Mouse (Mus musculus) embryo, embryonic 11.5 days (tissue): ENCODE results near the gene Klhl41.
"Not testable (repeated sequence)": the region's sequence is repeated elsewhere in the genome, so short reads cannot be mapped to it uniquely, and the experiment has no call there.

ENCODE experiments used
- DNase-seq: peaks from one replicate; pipeline ENCODE4 v3.0.0-alpha.2; 2012; ENCODE audit warnings: low read depth, low spot score

Gene Klhl41

DNA sequence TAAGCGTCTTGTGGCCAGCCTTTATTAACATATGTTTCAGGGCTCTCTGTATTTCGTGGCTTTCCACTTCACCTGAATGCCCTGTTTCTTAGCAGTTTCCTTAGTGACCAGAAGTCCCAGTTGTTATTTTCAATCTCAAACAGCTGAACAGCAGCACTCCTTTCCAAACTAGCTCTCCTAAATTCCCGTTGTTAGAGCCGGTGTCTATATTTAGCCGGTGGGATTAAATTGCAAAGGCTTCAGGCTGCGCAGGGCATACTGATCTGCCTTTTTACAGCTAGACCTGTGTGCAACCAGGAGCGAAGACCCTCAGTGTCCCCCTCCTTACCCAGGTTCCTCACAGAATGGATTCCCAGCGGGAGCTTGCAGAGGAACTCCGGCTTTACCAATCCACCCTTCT lies at the start of gene Klhl41:
TSS of gene Klhl41 (plus strand) at position 268 of the 400 bp plus-strand sequence.
- DNase-seq, result no peak

DNA sequence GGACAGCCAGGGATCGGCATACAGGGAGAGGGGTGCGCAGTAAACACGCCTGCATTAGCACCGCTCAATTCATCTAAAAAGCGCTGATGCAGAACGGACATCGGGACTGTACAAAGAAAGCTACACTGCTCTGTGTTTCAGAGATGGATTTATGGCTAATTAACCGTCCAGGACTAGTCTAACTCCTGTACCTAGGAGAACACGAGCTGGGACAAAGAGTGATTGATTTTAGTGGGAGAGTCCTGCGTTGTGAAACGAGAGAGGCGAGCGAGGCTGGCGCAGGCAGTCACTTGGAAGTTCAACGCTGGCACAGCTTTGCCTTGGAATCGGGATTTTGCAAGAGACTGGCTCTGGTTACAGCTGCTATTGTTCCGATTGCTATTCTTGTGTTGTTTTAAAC lies 40.7 kb upstream of the Klhl41 start:
- no peak for DNase-seq

DNA sequence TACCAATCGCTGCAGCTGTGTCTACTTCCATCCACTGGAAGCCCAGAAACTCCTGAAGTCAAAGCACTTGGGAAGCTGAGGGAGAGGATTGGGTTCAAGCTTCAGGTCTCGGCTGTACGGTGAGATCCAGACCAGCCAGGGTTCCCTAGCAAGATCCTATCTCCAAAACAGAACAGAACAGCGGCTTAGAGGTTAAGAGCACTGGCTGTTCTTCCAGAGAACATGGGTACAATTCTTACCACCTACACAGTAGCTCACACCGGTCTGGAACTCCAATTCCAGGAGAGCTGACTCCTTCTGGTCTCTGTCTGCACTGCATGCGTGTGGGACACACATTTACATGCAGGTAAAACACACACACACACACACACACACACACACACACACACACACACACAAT lies 40.0 kb upstream of the Klhl41 start:
- no peak for DNase-seq

DNA sequence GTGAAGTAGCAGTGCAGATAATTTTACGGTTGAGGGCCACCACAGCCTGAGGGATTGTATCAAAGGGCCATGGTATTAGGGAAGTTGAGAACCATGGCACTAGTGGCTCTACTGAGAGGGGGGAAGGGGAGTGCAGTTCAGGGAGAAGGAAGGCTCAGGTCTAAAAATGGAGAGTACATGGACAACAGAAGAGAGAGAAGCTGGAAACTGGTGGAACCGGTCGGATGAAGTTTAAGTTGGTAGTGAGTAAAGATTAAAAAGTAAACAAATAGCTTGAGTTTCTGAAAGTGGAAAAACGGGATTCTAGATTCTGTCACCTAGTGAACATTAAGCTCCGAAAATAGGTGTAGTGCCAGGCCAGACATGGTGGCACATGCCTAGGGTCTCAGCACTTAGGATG lies 39.1 kb upstream of the Klhl41 start:
- DNase-seq, result no peak

DNA sequence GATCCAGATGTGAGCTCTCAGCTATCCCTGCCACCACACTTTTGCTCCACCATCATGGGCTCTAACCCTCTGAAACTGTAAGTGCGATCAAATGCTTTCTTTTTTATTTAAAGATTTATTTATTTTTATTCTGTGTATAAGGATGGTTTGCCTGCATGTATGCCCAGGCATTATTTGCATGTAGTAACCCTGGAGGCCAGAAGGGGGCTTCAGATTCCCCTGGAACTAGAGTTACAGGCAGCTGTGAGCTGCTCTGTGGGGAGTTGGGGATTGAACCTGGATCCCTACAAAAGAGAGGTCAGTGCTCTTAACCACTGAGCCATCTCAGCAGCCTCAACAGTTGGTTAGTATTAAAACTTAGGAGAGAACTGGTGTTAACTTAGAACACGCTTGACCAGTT lies 38.5 kb upstream of the Klhl41 start:
- no peak for DNase-seq

DNA sequence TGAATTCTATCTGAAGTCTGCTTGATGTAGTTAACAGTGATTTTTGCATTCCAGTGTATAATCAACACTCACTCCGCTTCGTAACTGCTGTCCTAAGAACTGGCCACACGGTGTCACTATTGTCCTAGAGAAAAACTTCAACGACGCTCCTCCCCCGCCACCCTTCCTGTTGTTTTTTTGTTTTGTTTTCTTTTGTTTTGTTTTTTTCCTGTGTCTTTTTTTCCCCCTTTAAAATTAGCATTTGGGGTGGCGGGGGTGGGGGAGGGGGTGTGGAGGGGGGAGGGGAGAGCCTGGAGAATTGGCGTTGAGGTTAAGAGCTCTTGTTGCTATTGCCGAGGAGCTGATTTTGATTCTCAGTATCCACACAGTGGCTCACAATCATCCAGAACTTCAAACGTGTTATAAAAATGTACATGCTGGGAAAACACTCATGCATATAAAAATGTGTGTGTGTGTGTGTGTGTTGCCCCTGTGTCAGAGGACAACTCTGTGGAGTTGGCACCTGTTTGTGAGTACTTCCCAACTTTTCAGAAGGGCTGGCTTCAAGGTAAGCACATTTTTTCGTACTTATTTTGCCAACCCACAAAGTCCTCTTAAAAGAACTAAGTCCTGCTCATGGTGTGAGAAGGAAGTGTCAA lies 34.7 kb upstream of the Klhl41 start:
- DNase-seq, result peak; percentile 44

DNA sequence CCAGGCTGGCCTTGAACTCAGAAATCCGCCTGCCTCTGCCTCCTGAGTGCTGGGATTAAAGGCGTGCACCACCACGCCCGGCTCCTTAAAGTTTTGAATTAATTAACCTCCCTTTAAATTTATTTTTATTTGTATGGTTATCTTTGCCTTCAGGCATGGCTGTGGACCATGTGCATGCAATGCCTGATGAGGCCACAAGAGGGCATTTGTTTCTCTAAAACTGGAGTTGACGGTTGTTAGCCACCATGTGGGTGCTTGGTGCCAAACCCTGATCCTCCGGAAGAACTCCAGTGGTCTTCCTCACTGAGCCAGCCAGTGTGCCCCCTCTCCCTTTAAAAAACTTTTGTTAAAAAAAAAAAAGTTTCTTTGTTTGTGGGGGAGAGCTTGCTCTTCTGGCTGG lies 34.1 kb upstream of the Klhl41 start:
- DNase-seq, result no peak

DNA sequence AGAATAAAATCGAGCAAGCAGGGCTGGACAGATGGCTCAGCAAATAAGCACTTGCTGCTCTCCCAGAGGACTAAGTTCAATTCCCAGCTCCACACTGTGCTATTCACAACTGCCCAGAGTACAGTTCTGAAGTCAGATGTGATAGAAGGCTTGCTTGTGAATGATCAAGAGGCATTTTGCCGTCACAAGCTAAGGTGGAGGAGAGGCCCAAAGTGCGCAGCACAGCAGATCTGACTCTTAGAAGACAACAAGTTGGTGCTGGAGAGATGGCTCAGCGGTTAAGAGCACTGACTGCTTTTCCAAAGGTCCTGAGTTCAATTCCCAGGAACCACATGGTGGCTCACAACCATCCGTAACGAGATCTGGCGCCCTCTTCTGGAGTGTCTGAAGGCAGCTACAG lies 31.9 kb upstream of the Klhl41 start:
- DNase-seq, result not testable (repeated sequence)

DNA sequence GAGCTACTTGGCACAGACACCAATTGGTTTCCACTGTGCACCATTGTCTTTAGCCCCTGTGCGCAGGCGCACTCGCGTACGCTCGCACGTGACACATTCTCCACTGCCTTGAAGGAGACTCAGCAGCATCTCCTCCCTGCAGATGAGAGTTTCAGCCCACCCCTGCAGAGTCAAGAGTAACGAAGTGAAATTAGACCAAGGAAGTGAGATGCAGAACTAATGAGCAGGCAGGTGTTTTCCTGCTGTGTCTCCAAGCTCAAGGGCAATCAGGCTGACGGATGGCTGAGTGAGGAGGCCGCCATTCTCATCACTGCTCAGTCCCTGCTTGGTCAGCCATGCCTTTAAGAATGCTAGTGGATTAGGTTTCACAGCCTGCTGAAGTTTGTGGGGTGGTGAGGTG lies 29.8 kb upstream of the Klhl41 start:
- no peak for DNase-seq

DNA sequence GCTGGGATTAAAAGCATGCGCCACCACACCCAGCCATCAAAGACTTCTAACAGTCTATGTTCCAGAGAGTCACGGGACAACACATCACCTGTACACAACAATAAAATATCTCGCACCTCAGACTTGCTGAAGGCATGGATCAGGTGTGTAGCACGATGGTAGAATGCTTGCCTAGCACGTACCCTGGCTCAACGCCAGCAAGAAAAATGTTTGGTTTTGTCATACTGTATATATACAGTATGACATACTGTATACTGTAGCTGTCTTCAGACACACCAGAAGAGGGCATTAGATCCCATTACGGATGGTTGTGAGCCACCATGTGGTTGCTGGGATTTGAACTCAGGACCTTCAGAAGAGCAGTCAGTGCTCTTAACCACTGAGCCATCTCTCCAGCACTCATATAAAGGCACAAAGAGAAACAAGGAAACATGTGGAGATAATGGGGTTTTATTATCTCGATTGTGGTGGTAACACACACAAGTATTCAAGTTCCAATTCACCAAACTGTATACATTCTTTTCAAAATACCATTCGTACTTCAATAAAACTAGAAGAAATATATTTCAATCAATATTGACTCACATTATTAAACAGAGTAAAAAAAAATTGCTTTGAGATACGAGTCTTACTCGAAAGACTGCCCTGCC lies 24.8 kb upstream of the Klhl41 start:
- no peak for DNase-seq

DNA sequence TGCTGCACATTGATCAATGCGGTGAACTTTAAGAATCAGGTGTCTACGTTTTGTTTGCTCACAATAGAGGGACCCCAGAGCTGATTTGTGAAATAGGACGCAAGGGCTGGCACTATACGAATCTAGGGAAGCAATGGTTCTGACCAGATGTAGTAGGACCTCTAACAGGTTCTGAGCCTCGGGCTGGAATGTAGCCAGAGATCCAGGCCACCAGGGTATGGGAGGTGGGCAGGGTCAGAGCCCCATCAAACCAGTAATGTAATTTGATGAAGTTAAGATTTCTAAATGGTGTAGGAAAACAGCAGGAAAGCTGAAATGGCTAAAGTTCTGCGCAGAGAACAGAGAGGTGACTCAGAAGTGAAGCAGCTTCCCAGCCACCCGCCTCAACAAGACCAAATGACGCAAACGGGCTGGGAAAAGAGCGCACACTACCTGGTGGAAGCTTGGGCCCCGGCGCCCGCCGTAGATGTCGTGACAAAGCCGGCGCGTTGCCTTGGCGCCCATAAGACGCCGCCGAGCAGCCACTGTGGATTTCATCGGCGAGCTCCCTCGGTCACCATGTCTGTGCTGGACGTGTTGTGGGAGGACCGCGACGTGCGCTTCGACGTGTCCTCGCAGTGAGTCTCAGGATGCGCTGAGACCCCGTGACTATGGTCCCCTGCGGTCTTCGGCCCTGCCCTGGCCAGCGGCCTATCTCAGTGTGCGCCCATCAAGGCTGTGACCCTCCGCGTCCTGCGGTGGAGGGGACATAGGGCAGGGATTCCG lies 23.0 kb upstream of the Klhl41 start, which contains the start of gene Bbs5:
TSS of gene Bbs5 (plus strand) at position 446 of the 765 bp plus-strand sequence.
- DNase-seq, result peak; percentile 72

DNA sequence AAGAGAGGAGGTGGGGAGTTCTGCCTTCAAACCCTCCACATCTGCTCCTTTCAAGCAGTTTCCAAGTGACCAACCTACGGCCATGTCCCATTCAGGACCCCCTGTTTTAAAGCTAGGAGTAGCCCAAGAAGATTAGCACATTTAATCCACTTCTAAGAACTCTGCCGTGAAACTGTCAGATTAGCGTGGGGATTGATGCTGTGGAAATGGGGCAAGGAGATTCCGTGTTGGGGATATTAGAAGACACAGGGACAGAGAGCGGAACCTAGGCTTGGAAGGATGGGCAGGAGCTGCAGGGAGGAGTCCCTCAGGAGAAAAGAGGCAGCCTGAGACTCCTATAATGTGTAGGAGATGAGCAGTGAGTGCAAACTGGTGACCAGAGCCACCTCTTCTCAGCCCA lies 20.2 kb upstream of the Klhl41 start:
- no peak for DNase-seq

DNA sequence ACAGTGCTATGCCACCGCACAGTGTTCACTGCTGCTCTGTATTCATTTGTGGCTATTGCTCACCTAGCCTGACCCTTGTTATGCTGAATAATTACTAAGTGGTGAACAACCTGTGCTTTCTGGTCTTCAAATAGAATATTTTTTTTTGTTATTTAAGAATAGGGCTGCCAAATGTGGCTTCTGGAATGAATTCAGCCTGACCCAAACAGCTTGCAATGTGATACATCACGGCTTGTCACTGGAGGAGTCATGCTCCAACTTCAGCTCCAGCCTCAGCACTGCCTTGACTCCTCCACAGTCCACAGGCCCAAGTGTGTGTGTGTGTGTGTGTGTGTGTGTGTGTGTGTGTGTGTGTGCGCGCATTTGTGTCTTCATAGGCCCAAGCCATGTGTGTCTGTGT lies 10.6 kb upstream of the Klhl41 start:
- DNase-seq, result no peak

DNA sequence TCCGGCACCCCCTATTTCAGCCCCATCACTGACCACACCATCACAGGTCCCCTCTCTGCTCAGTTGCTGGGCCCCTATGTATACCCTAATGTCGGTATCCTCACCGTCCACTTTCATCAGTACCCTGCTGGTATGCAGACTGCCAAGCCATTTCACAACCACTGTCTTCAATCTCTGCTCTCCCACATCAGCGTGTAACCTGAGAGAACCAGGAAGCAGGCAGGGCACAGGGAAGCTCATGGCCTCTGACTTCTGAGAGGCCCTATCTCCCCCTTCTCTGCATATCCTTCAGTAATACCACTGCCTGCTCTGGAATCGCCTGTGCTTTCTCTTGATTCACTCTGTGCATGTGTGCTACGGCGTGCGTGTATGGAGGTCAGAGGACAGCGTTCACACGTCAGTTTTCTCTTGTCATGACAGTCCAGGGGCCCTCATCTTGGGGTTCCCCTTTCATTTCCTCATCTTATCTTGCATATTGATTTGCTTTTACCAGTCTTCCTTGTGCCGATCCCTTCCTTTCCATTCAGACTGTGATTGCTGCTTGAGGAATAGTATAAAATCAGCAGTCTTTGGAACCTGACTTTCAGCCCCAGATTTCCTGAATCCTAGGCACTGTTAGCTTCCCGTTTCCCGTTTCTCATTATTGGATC lies 6.0 kb upstream of the Klhl41 start:
- DNase-seq, result no peak

DNA sequence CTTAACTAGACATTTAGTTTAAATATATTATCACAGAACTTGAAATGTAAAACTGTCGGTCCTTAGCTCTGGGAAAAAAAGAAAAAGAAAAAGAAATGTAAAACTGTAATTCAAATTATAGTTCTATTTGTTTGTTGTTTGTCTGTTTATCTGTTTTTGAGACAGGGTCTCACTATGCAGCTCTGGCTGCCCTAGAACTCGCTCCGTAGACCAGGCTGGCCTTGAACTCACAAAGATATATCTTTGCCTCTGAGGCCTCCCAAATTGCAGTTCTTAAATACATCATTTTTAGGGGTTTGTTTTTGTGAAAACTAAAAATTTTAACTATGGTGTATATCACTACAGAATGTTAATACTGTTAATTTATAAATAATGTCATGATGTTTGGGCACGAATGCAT lies 2.3 kb upstream of the Klhl41 start:
- DNase-seq, result no peak

DNA sequence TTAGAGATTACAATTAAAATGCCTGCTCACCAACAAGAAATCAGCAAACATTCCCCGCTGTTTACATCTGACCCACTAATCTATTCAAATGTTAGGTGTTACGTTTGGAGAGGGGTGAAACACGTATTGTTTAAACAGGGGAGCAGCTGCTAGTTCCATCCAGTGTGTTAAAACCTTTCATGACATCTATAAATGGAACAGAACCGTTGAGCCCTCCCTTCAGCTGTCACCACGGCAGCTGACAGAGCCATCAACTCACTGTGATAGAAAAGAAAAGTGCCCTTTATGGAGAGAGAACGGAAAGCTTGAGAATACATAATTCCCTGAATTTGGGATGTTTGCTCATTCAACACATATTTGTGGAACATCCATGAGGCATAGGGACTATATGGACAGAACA lies 1.5 kb upstream of the Klhl41 start:
- DNase-seq, result no peak

DNA sequence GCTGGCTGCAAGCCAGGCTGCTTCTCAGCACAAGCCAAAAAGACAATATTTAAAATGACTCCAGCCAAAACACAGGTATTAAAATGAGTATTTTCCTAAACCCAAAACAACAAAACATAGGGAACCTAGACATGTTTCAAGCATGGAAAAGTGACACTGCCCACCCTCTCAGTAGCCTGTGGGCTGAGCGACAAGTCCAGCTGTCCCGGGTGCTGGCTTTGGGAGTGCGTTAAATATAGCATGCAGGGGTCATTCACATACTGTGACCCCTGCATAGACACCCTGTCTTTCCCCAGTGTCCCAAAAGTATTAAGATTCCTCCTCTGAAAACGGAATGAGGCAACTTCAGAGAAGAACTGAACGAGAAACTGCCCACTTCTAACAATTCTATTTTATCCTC lies 3.8 kb downstream of the Klhl41 start:
- DNase-seq, result no peak

DNA sequence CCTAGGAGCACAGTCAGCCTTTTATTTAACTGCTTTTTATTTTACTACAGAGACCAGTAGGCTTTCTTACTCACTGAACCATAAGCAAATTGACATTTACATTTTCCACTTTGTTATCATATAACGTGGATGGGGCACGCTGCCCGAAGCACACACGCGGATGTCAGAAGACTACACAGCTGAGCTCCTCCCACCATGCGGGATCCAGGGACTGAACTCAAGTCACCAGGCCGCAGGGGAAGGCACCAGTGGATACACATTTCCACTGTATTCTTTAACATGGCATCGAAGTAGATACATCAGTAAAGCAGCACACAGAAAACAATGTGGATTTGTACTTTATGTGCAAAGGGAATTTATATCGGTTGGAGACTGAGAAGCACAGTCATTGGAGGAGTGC lies 5.3 kb downstream of the Klhl41 start:
- DNase-seq, result no peak

DNA sequence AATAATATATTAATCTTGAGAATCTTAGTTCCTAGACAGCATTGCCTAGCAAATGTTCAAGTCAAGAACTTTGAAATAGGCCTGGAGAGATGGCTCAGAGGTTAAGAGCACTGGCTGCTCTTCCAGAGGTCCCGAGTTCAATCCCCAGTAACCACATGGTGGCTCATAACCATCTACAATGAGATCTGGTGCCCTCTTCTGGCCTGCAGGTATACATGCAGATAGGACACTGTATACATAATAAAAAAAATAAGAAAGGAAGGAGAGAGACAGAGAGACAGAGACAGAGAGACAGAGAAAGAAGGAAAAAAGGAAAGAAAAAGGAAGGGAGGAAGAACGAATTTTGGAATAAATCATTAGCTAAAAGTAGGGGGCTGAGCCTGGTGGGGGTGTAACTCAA lies 6.8 kb downstream of the Klhl41 start:
- DNase-seq, result no peak

DNA sequence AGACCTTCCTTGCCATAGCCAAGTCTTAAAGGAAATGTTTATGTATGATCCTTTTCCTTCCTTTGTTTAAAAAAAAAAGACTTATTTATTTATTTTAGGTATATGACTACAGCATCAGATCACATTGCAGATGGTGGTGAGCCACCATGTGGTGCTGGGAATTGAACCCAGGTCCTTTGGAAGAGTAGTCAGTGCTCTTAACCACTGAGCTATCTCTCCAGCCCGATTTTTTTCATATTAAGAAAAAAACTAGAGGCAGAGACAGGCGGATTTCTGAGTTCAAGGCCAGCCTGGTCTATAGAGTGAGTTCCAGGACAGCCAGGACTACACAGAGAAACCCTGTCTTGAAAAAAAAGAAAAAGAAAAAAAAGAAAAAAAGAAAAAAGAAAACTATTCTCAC lies 7.3 kb downstream of the Klhl41 start:
- DNase-seq, result not testable (repeated sequence)

DNA sequence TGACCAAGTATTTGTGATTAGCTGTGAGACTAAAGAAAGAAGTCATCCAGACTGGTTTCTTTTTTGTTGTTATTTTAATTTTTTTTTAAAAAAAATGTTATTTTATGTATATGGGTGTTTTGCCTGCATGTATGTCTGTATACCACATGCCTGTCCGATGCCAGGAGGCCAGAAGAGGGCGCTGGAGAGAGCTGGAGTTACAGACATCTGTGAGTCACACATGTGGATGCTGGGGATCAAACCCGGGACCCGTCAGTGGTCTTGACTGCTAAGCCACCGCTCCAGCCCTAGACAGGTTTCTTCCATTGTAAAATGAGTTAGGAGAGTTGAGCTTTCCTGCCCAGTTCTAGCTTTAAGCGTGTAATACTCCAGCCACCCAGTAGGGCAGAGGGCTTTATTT lies 10.1 kb downstream of the Klhl41 start:
- no peak for DNase-seq

DNA sequence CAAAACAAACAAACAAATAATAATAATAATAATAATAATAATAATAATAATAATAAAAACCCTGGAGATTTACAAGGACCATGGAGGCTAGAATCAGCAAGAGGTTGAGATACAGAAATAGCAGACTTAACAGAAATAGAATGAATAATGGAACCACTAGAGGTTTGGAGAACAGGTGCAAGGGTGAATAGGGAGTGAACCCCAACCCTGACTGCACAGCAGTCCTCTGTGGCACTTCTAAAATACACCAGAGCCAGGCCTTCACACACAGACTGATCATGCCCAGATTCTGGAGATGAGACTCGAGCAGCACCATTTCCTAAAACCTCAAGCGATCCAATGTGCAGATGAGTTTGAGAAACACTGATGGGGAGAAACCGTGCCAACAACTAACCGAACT lies 12.0 kb downstream of the Klhl41 start:
- DNase-seq, result no peak
